Mouse (Mus musculus): ENCODE data around the gene Smad5. TPM values are rescaled to one million over a fixed set of nuclear protein-coding genes. Genes with fewer than 3 reads are reported as not detected.

Gene Smad5
- polyA plus RNA-seq, 1 experiment: 27.1 TPM

GRCm38 (mm10) chr13:56698391-56698790 lies 4.4 kb upstream of the Smad5 start:
- DNase-seq: no peak
- 32% methylated on average over 9 of the region's 9 CpGs for WGBS
- H3K4me1 ChIP-seq (ENCODE audit: control insufficient read depth, insufficient read depth, low read length): no peaks in the 10 kb centered on the region
- no peak overlapping the region for H3K4me3 ChIP-seq (replicated peaks; ENCODE audit: extremely low read depth, low read depth, low read length)
- no peak for TF ChIP-seq CTCF (IDR thresholded peaks at IDR 0.05; ENCODE audit: insufficient read depth, low read length)

GRCm38 (mm10) chr13:56699370-56699769 lies 3.4 kb upstream of the Smad5 start:
- 94% methylated on average over 2 of the region's 2 CpGs for WGBS
- H3K4me3 ChIP-seq (replicated peaks; ENCODE audit: extremely low read depth, low read depth, low read length): no peak overlapping the region
- peaks cover 4% of the 10 kb centered on the region for H3K4me1 ChIP-seq (ENCODE audit: control insufficient read depth, insufficient read depth, low read length)
- TF ChIP-seq POLR2A (IDR thresholded peaks at IDR 0.05; ENCODE audit: borderline replicate concordance, extremely low read depth, low read depth, low read length) (no peak), CTCF (IDR thresholded peaks at IDR 0.05; ENCODE audit: insufficient read depth, low read length) (no peak)
- DNase-seq: no peak

GRCm38 (mm10) chr13:56700981-56701380 lies 1.8 kb upstream of the Smad5 start:
- Histone ChIP-seq H3K4me1 (ENCODE audit: control insufficient read depth, insufficient read depth, low read length) (peaks cover 8% of the 10 kb centered on the region), H3K4me3 (replicated peaks; ENCODE audit: extremely low read depth, low read depth, low read length) (no peak overlapping the region)
- DNase-seq: no peak
- 85% methylated on average over 1 of the region's 1 CpGs for WGBS
- TF ChIP-seq POLR2A (IDR thresholded peaks at IDR 0.05; ENCODE audit: borderline replicate concordance, extremely low read depth, low read depth, low read length) (no peak), CTCF (IDR thresholded peaks at IDR 0.05; ENCODE audit: insufficient read depth, low read length) (no peak)

GRCm38 (mm10) chr13:56701924-56702323 lies 886 bp upstream of the Smad5 start:
- no peak overlapping the region for H3K4me3 ChIP-seq (replicated peaks; ENCODE audit: extremely low read depth, low read depth, low read length)
- no peak for TF ChIP-seq POLR2A (IDR thresholded peaks at IDR 0.05; ENCODE audit: borderline replicate concordance, extremely low read depth, low read depth, low read length)
- 67% methylated on average over 10 of the region's 10 CpGs for WGBS
- DNase-seq: no peak
- peaks cover 8% of the 10 kb centered on the region for H3K4me1 ChIP-seq (ENCODE audit: control insufficient read depth, insufficient read depth, low read length)

GRCm38 (mm10) chr13:56703222-56703870 lies 536 bp downstream of the Smad5 start:
- TF ChIP-seq POLR2A (IDR thresholded peaks at IDR 0.05; ENCODE audit: borderline replicate concordance, extremely low read depth, low read depth, low read length) (no peak), CTCF (IDR thresholded peaks at IDR 0.05; ENCODE audit: insufficient read depth, low read length) (no peak)
- WGBS: under 1% methylated on average over 80 of the region's 80 CpGs
- Histone ChIP-seq H3K4me3 (replicated peaks; ENCODE audit: extremely low read depth, low read depth, low read length) (peak overlapping the region; percentile 87), H3K4me1 (ENCODE audit: control insufficient read depth, insufficient read depth, low read length) (peaks cover 11% of the 10 kb centered on the region)
- peak; percentile 76 for DNase-seq

GRCm38 (mm10) chr13:56703871-56704321 lies 1.1 kb downstream of the Smad5 start:
- DNase-seq: peak; percentile 23
- Histone ChIP-seq H3K4me3 (replicated peaks; ENCODE audit: extremely low read depth, low read depth, low read length) (peak overlapping the region; percentile 87), H3K4me1 (ENCODE audit: control insufficient read depth, insufficient read depth, low read length) (peaks cover 11% of the 10 kb centered on the region)
- WGBS: 2% methylated on average over 11 of the region's 11 CpGs
- TF ChIP-seq POLR2A (IDR thresholded peaks at IDR 0.05; ENCODE audit: borderline replicate concordance, extremely low read depth, low read depth, low read length): no peak
- TF ChIP-seq CTCF (IDR thresholded peaks at IDR 0.05; ENCODE audit: insufficient read depth, low read length): no peak

- 50% methylated on average over 2 of the region's 2 CpGs for WGBS
- TF ChIP-seq CTCF (IDR thresholded peaks at IDR 0.05; ENCODE audit: insufficient read depth, low read length): no peak
- no peak for TF ChIP-seq POLR2A (IDR thresholded peaks at IDR 0.05; ENCODE audit: borderline replicate concordance, extremely low read depth, low read depth, low read length)
- H3K4me3 ChIP-seq (replicated peaks; ENCODE audit: extremely low read depth, low read depth, low read length): no peak overlapping the region
- peaks cover 13% of the 10 kb centered on the region for H3K4me1 ChIP-seq (ENCODE audit: control insufficient read depth, insufficient read depth, low read length)
- no peak for DNase-seq
Measured at GRCm38 (mm10) chr13:56704596-56704995, 1.8 kb downstream of the Smad5 start.

GRCm38 (mm10) chr13:56707111-56707510 lies 4.3 kb downstream of the Smad5 start:
- no peak for DNase-seq
- 73% methylated on average over 4 of the region's 4 CpGs for WGBS
- H3K4me3 ChIP-seq (replicated peaks; ENCODE audit: extremely low read depth, low read depth, low read length): no peak overlapping the region
- TF ChIP-seq CTCF (IDR thresholded peaks at IDR 0.05; ENCODE audit: insufficient read depth, low read length): no peak
- TF ChIP-seq POLR2A (IDR thresholded peaks at IDR 0.05; ENCODE audit: borderline replicate concordance, extremely low read depth, low read depth, low read length): no peak
- peaks cover 17% of the 10 kb centered on the region for H3K4me1 ChIP-seq (ENCODE audit: control insufficient read depth, insufficient read depth, low read length)

GRCm38 (mm10) chr13:56707606-56708005 lies 4.8 kb downstream of the Smad5 start:
- Histone ChIP-seq H3K4me1 (ENCODE audit: control insufficient read depth, insufficient read depth, low read length) (peaks cover 17% of the 10 kb centered on the region), H3K4me3 (replicated peaks; ENCODE audit: extremely low read depth, low read depth, low read length) (no peak overlapping the region)
- no peak for DNase-seq
- WGBS: 49% methylated on average over 4 of the region's 4 CpGs
- TF ChIP-seq CTCF (IDR thresholded peaks at IDR 0.05; ENCODE audit: insufficient read depth, low read length): no peak
- TF ChIP-seq POLR2A (IDR thresholded peaks at IDR 0.05; ENCODE audit: borderline replicate concordance, extremely low read depth, low read depth, low read length): no peak

GRCm38 (mm10) chr13:56710620-56711019 lies 7.8 kb downstream of the Smad5 start:
- DNase-seq: no peak
- H3K4me3 ChIP-seq (replicated peaks; ENCODE audit: extremely low read depth, low read depth, low read length): no peak overlapping the region
- 32% methylated on average over 2 of the region's 2 CpGs for WGBS
- H3K4me1 ChIP-seq (ENCODE audit: control insufficient read depth, insufficient read depth, low read length): peaks cover 9% of the 10 kb centered on the region
- no peak for TF ChIP-seq CTCF (IDR thresholded peaks at IDR 0.05; ENCODE audit: insufficient read depth, low read length)
- TF ChIP-seq POLR2A (IDR thresholded peaks at IDR 0.05; ENCODE audit: borderline replicate concordance, extremely low read depth, low read depth, low read length): no peak

All from lung, adult 2 months (tissue).